Mouse (Mus musculus) urinary bladder, postnatal 25 days (tissue): ENCODE results near the gene Tmem159.

Experiments used
- DNase-seq: peaks from one replicate; pipeline ENCODE4 v3.0.0; 2022; ENCODE audit warnings: low spot score

The Tmem159 gene

GRCm38 (mm10) chr7:120142743-120143142 lies 40.6 kb downstream of the Tmem159 start:
- DNase-seq, result no peak

- DNase-seq, result no peak
These were observed 43.0 kb downstream of the Tmem159 start, which contains the start of gene Zp2 for GRCm38 (mm10) chr7:120145191-120145590. Gene Zp2, minus strand, starts transcription at chr7:120145291.

GRCm38 (mm10) chr7:120150257-120150656 lies 48.1 kb downstream of the Tmem159 start:
- no peak for DNase-seq

- DNase-seq, result no peak
These were observed 48.7 kb downstream of the Tmem159 start for GRCm38 (mm10) chr7:120150898-120151297.

GRCm38 (mm10) chr7:120156841-120157409 lies 54.8 kb downstream of the Tmem159 start:
- no peak for DNase-seq

GRCm38 (mm10) chr7:120157575-120158061 lies 55.5 kb downstream of the Tmem159 start:
- DNase-seq, result no peak

GRCm38 (mm10) chr7:120158121-120158613 lies 56.0 kb downstream of the Tmem159 start:
- no peak for DNase-seq

- DNase-seq, result no peak
These were observed 61.6 kb downstream of the Tmem159 start for GRCm38 (mm10) chr7:120163581-120164251.
